Mouse (Mus musculus) ES-E14 (cell line): ENCODE data around the gene Mnt.

ENCODE experiments used
- CHD2 ChIP-seq: IDR thresholded peaks from 2 replicates; pipeline ENCODE4 v1.6.1; 2014; ENCODE audit warnings: mild to moderate bottlenecking, low read depth, low read length, inconsistent platforms
- HCFC1 ChIP-seq: IDR thresholded peaks from 2 replicates; pipeline ENCODE4 v1.6.1; 2012; ENCODE audit warnings: low read length, inconsistent platforms, borderline replicate concordance; ENCODE audit not compliant: insufficient read depth
- MAFK ChIP-seq: IDR thresholded peaks from 2 replicates; pipeline ENCODE4 v1.6.1; 2014; ENCODE audit warnings: mild to moderate bottlenecking, low read depth, low read length, inconsistent platforms; ENCODE audit not compliant: insufficient read depth
- ZC3H11A ChIP-seq: IDR thresholded peaks from 2 replicates; pipeline ENCODE4 v1.6.1; 2012; ENCODE audit warnings: low read depth, mild to moderate bottlenecking, inconsistent platforms, low read length, borderline replicate concordance
- ZNF384 ChIP-seq: IDR thresholded peaks from 2 replicates; pipeline ENCODE4 v1.6.1; 2012; ENCODE audit warnings: low read depth, low read length, inconsistent platforms

DNA sequence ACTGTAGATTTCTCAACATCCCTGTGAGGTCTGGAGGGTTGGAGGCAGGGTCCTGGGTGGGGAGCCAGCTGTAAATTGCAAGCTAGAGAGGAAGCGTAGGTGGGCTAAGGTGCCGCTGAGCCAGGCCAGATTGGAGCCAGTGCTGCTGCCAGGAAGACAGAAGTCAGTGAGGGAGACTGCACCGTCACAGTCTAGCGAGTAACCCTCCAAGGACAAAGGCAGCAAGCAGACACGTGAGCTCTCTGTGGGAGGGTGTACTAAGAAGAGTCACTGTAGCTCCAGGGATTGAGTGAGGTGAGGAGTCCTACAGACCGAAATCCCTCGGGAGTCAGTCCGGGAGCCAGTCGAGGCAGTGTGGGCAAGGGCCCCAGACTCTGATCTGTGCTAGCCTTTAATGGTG is 10.6 kb downstream of the Mnt start:
- TF ChIP-seq CHD2: no peak
- no peak for TF ChIP-seq ZNF384
- TF ChIP-seq MAFK: no peak
- no peak for TF ChIP-seq ZC3H11A
- TF ChIP-seq HCFC1: no peak
